Mouse (Mus musculus): Measurements from ENCODE around the gene Rhou. TPM values are rescaled to one million over a fixed set of nuclear protein-coding genes. Genes with fewer than 3 reads are reported as not detected.

The Rhou gene
- polyA plus RNA-seq, 2 experiments = 1.2 to 2.7 TPM

GRCm38 (mm10) chr8:123648245-123649170 is 5.2 kb upstream of the Rhou start:
- H3K9me3 ChIP-seq (ENCODE audit: control insufficient read depth, low read length) = no peaks in the 10 kb centered on the region
- TF ChIP-seq CTCF (IDR thresholded peaks at IDR 0.05; ENCODE audit: low read depth) (no peak), EP300 (IDR thresholded peaks at IDR 0.05; ENCODE audit: low read depth) (no peak)
- no peak for ATAC-seq (ENCODE audit: insufficient read depth)
- H3K27me3 ChIP-seq (ENCODE audit: control insufficient read depth, insufficient read depth, low read length) = peaks cover 9% of the 10 kb centered on the region
- H3K4me3 ChIP-seq (ENCODE audit: insufficient read depth in 1 of 2, low read depth in 2 of 2, low read length in 2 of 2) = no peak overlapping the region
- no peak for DNase-seq (ENCODE audit: low read depth in 3 of 3, low spot score in 3 of 3)
- no peak overlapping the region for H3K9ac ChIP-seq (replicated peaks)
- H3K4me2 ChIP-seq (ENCODE audit: low read depth) = no peak overlapping the region
- no peak overlapping the region for H3K27ac ChIP-seq
- no peaks in the 10 kb centered on the region for H3K36me3 ChIP-seq (replicated peaks; ENCODE audit: control insufficient read depth, insufficient read depth, low read depth)
- 57% methylated on average over 17 of the region's 17 CpGs for WGBS (ENCODE audit: insufficient replicate concordance)
- no peaks in the 10 kb centered on the region for H3K4me1 ChIP-seq (replicated peaks; ENCODE audit: control insufficient read depth in 2 of 2, insufficient read depth in 2 of 2, low read length in 1 of 2)

- no peak for DNase-seq (ENCODE audit: low read depth in 3 of 3, low spot score in 3 of 3)
- 70% methylated on average over 12 of the region's 12 CpGs for WGBS (ENCODE audit: insufficient replicate concordance)
- no peak overlapping the region for H3K9ac ChIP-seq (replicated peaks)
Observed at GRCm38 (mm10) chr8:123649483-123649882, 4.2 kb upstream of the Rhou start.

DNA sequence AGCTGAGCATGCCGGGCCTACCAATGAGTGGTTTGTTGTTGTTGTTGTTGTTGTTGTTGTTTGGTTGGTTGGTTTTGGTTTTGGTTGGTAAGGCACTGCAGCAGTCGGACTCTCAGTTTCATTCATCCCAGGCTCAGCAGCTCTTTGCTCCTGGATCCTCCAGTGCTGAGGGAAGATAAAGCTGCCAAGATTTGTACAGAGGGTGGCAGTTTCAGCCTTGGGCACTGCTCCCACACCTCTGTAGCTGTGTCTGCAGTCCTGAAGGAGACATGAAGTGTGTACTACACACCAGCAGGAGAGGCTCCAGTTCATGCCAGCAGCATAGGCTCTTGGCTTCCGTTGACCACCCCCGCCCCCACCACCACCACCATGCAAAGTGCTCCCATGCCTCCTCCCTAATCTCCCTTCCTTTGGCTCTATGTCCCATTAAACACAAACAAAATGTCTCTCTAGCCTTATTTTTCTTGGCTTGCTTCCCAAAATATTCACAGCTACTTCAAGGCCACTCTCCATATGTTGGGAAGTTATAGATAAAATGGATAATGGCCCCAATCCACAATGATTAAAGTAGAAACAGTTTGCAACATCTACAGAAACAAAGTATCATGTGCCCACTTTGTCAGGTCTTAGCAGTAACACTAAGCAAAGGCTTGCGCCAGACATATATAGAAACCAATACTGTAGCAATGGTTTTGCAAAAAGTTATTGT is 2.2 kb upstream of the Rhou start:
- Histone ChIP-seq H3K27ac (no peak overlapping the region), H3K36me3 (replicated peaks; ENCODE audit: control insufficient read depth, insufficient read depth, low read depth) (no peaks in the 10 kb centered on the region), H3K4me1 (replicated peaks; ENCODE audit: control insufficient read depth in 2 of 2, insufficient read depth in 2 of 2, low read length in 1 of 2) (peaks cover 0 to 3% of the 10 kb centered on the region in 2 experiments; a peak in 1 of 4 replicates), H3K4me3 (ENCODE audit: insufficient read depth in 1 of 2, low read depth in 2 of 2, low read length in 2 of 2) (no peak overlapping the region), H3K9me3 (ENCODE audit: control insufficient read depth, low read length) (no peaks in the 10 kb centered on the region), H3K4me2 (ENCODE audit: low read depth) (no peak overlapping the region), H3K9ac (replicated peaks) (no peak overlapping the region), H3K27me3 (ENCODE audit: control insufficient read depth, insufficient read depth, low read length) (peaks cover 35% of the 10 kb centered on the region)
- ATAC-seq (ENCODE audit: insufficient read depth) (no peak), DNase-seq (ENCODE audit: low read depth in 3 of 3, low spot score in 3 of 3) (no peak)
- TF ChIP-seq CTCF (IDR thresholded peaks at IDR 0.05; ENCODE audit: low read depth) = no peak
- TF ChIP-seq EP300 (IDR thresholded peaks at IDR 0.05; ENCODE audit: low read depth) = no peak
- WGBS (ENCODE audit: insufficient replicate concordance) = 55% methylated on average over 5 of the region's 5 CpGs

More at GRCm38 (mm10) chr8:123649483-123649882, 4.2 kb upstream of the Rhou start:
- Histone ChIP-seq H3K9me3 (ENCODE audit: control insufficient read depth, low read length) (no peaks in the 10 kb centered on the region), H3K4me2 (ENCODE audit: low read depth) (no peak overlapping the region), H3K4me3 (ENCODE audit: insufficient read depth in 1 of 2, low read depth in 2 of 2, low read length in 2 of 2) (no peak overlapping the region), H3K4me1 (replicated peaks; ENCODE audit: control insufficient read depth in 2 of 2, insufficient read depth in 2 of 2, low read length in 1 of 2) (no peaks in the 10 kb centered on the region), H3K27ac (no peak overlapping the region), H3K36me3 (replicated peaks; ENCODE audit: control insufficient read depth, insufficient read depth, low read depth) (no peaks in the 10 kb centered on the region), H3K27me3 (ENCODE audit: control insufficient read depth, insufficient read depth, low read length) (peaks cover 19% of the 10 kb centered on the region)
- ATAC-seq (ENCODE audit: insufficient read depth) = no peak
- TF ChIP-seq CTCF (IDR thresholded peaks at IDR 0.05; ENCODE audit: low read depth) = no peak
- TF ChIP-seq EP300 (IDR thresholded peaks at IDR 0.05; ENCODE audit: low read depth) = no peak

GRCm38 (mm10) chr8:123652641-123653040 is 1.1 kb upstream of the Rhou start:
- WGBS (ENCODE audit: insufficient replicate concordance) = 43% methylated on average over 4 of the region's 4 CpGs
- DNase-seq (ENCODE audit: low read depth in 3 of 3, low spot score in 3 of 3) (no peak), ATAC-seq (ENCODE audit: insufficient read depth) (no peak)
- H3K9me3 ChIP-seq (ENCODE audit: control insufficient read depth, low read length) = no peaks in the 10 kb centered on the region
- H3K36me3 ChIP-seq (replicated peaks; ENCODE audit: control insufficient read depth, insufficient read depth, low read depth) = no peaks in the 10 kb centered on the region
- H3K27me3 ChIP-seq (ENCODE audit: control insufficient read depth, insufficient read depth, low read length) = peaks cover 35% of the 10 kb centered on the region
- H3K4me3 ChIP-seq (ENCODE audit: insufficient read depth in 1 of 2, low read depth in 2 of 2, low read length in 2 of 2) = no peak overlapping the region
- no peak overlapping the region for H3K4me2 ChIP-seq (ENCODE audit: low read depth)
- peaks cover 0 to 3% of the 10 kb centered on the region in 2 experiments; a peak in 1 of 4 replicates for H3K4me1 ChIP-seq (replicated peaks; ENCODE audit: control insufficient read depth in 2 of 2, insufficient read depth in 2 of 2, low read length in 1 of 2)
- TF ChIP-seq EP300 (IDR thresholded peaks at IDR 0.05; ENCODE audit: low read depth) (no peak), CTCF (IDR thresholded peaks at IDR 0.05; ENCODE audit: low read depth) (no peak)
- no peak overlapping the region for H3K27ac ChIP-seq
- no peak overlapping the region for H3K9ac ChIP-seq (replicated peaks)

Measured in liver, embryonic 14.5 days (tissue).